In genomic region chr6:18180665-18181064, GRCm38 (mm10) we compare ENCODE assay signal across 26 mouse cellular contexts. TPM values are rescaled to one million over a fixed set of nuclear protein-coding genes. Genes with fewer than 3 reads are reported as not detected.
DNase-seq lines count a peak whose midpoint lies in the region; ATAC-seq and TF ChIP-seq lines count a peak whose summit lies in the region.
"Had no signal": no experiment of that assay in that cellular context is flagged by ENCODE, and none has a peak within 500 bp of the region (broad histone marks: within the 10 kb centered on the region; RNA-seq: fewer than 3 reads in every experiment).

No protein-coding gene starts in this region.

- no peak for ATAC-seq in kidney, embryonic 15.5 days (replicated peaks; ENCODE audit: low FRiP score)
- peak; percentile 66 for ATAC-seq in intestine, embryonic 15.5 days
- ATAC-seq in midbrain, embryonic 11.5 days (ENCODE audit: low FRiP score), result no peak
- ATAC-seq: forebrain, postnatal 0 days; midbrain, embryonic 16.5 days had no signal

- no peak for TF ChIP-seq CTCF in kidney, adult 2 months (conservative IDR thresholded peaks at IDR 0.05; ENCODE audit: insufficient read depth, insufficient read length, low read depth, low read length)

- H3K4me1 ChIP-seq in kidney, adult 2 months (ENCODE audit: control insufficient read depth, insufficient read depth, low read length), result peaks cover 6% of the 10 kb centered on the region; the same call in 1 of the 2 replicates
- H3K4me1 ChIP-seq in kidney, embryonic 15.5 days, result no peaks in the 10 kb centered on the region
- no peaks in the 10 kb centered on the region for H3K4me1 ChIP-seq in intestine, embryonic 15.5 days (replicated peaks)
- no peaks in the 10 kb centered on the region for H3K4me1 ChIP-seq in midbrain, embryonic 11.5 days (ENCODE audit: control insufficient read depth, insufficient read depth, low read length)
- H3K4me1 ChIP-seq: embryonic facial prominence, embryonic 13.5 days; forebrain, embryonic 10.5 days; hindbrain, embryonic 10.5 days; hindbrain, embryonic 15.5 days; limb, embryonic 13.5 days; lung, embryonic 15.5 days; midbrain, embryonic 10.5 days had no signal

- no peak overlapping the region for H3K4me3 ChIP-seq in kidney, adult 2 months (ENCODE audit: insufficient read depth, low read depth, low read length)
- no peak overlapping the region for H3K4me3 ChIP-seq in kidney, embryonic 15.5 days (replicated peaks)
- H3K4me3 ChIP-seq in intestine, embryonic 15.5 days (replicated peaks), result no peak overlapping the region
- no peak overlapping the region for H3K4me3 ChIP-seq in midbrain, embryonic 11.5 days (ENCODE audit: low read depth, low read length)
- H3K4me3 ChIP-seq: embryonic facial prominence, embryonic 13.5 days; forebrain, embryonic 10.5 days; heart, adult 2 months; hindbrain, embryonic 10.5 days; hindbrain, embryonic 15.5 days; left cerebral cortex, adult 2 months; limb, embryonic 13.5 days; lung, embryonic 15.5 days; midbrain, embryonic 10.5 days had no signal

- no peaks in the 10 kb centered on the region for H3K27me3 ChIP-seq in kidney, adult 2 months (replicated peaks; ENCODE audit: control insufficient read depth, insufficient read depth, low read length)
- no peaks in the 10 kb centered on the region for H3K27me3 ChIP-seq in kidney, embryonic 15.5 days
- no peaks in the 10 kb centered on the region for H3K27me3 ChIP-seq in intestine, embryonic 15.5 days (replicated peaks)
- no peaks in the 10 kb centered on the region for H3K27me3 ChIP-seq in midbrain, embryonic 11.5 days (ENCODE audit: control insufficient read depth, insufficient read depth, low read length)
- H3K27me3 ChIP-seq: embryonic facial prominence, embryonic 13.5 days; hindbrain, embryonic 15.5 days; limb, embryonic 13.5 days; lung, embryonic 15.5 days had no signal

- H3K36me3 ChIP-seq in kidney, adult 2 months (ENCODE audit: control insufficient read depth, insufficient read depth, low read length), result no peaks in the 10 kb centered on the region
- no peaks in the 10 kb centered on the region for H3K36me3 ChIP-seq in kidney, embryonic 15.5 days
- H3K36me3 ChIP-seq in intestine, embryonic 15.5 days, result no peaks in the 10 kb centered on the region
- H3K36me3 ChIP-seq in midbrain, embryonic 11.5 days (ENCODE audit: control insufficient read depth, insufficient read depth, low read length), result no peaks in the 10 kb centered on the region
- H3K36me3 ChIP-seq: embryonic facial prominence, embryonic 13.5 days; forebrain, embryonic 10.5 days; hindbrain, embryonic 10.5 days; hindbrain, embryonic 15.5 days; limb, embryonic 13.5 days; lung, embryonic 15.5 days; midbrain, embryonic 10.5 days had no signal

- WGBS in kidney, adult 2 months, result 41% methylated on average over 3 of the region's 3 CpGs
- 70% methylated on average over 3 of the region's 3 CpGs for WGBS in kidney, embryonic 15.5 days
- WGBS in intestine, embryonic 15.5 days, result 70% methylated on average over 3 of the region's 3 CpGs
- WGBS in midbrain, embryonic 11.5 days, result 76% methylated on average over 3 of the region's 3 CpGs

- H3K9me3 ChIP-seq in kidney, embryonic 15.5 days (replicated peaks), result no peaks in the 10 kb centered on the region
- H3K9me3 ChIP-seq in intestine, embryonic 15.5 days, result no peaks in the 10 kb centered on the region
- H3K9me3 ChIP-seq in midbrain, embryonic 11.5 days (ENCODE audit: control insufficient read depth, low read length), result no peaks in the 10 kb centered on the region
- H3K9me3 ChIP-seq: embryonic facial prominence, embryonic 13.5 days; forebrain, embryonic 10.5 days; hindbrain, embryonic 10.5 days; hindbrain, embryonic 15.5 days; limb, embryonic 13.5 days; lung, embryonic 15.5 days; midbrain, embryonic 10.5 days had no signal

- H3K27ac ChIP-seq in kidney, adult 2 months (ENCODE audit: insufficient read depth, low read depth, low read length), result no peak overlapping the region
- no peak overlapping the region for H3K27ac ChIP-seq in kidney, embryonic 15.5 days
- no peak overlapping the region for H3K27ac ChIP-seq in intestine, embryonic 15.5 days
- no peak overlapping the region for H3K27ac ChIP-seq in midbrain, embryonic 11.5 days (ENCODE audit: low read depth, low read length)
- H3K27ac ChIP-seq: embryonic facial prominence, embryonic 13.5 days; forebrain, embryonic 10.5 days; heart, adult 2 months; hindbrain, embryonic 10.5 days; hindbrain, embryonic 15.5 days; left cerebral cortex, adult 2 months; limb, embryonic 13.5 days; lung, embryonic 15.5 days; midbrain, embryonic 10.5 days had no signal

- no peak for TF ChIP-seq POLR2A in kidney, adult 2 months (IDR thresholded peaks at IDR 0.05; ENCODE audit: low read depth, low read length)

- H3K9ac ChIP-seq in kidney, embryonic 15.5 days, result no peak overlapping the region
- no peak overlapping the region for H3K9ac ChIP-seq in intestine, embryonic 15.5 days
- H3K9ac ChIP-seq in midbrain, embryonic 11.5 days (ENCODE audit: low read length), result no peak overlapping the region
- H3K9ac ChIP-seq: embryonic facial prominence, embryonic 13.5 days; forebrain, postnatal 0 days; hindbrain, embryonic 15.5 days; limb, embryonic 13.5 days; lung, embryonic 15.5 days had no signal

- DNase-seq in kidney, adult 2 months, result peak; percentile 83
- peak; percentile 8 for DNase-seq in kidney, postnatal 10 days
- no peak for DNase-seq in thymus, postnatal 10 days (ENCODE audit: low spot score in 2 of 2)
- no peak for DNase-seq in retina, embryonic 14.5 days (ENCODE audit: low spot score)
- no peak for DNase-seq in midbrain, embryonic 11.5 days (ENCODE audit: low spot score, missing footprints)
- DNase-seq: adrenal gland, postnatal 14 days; cerebellum, adult 11-12 months; cerebellum, postnatal 10 days; forebrain, postnatal 0 days; heart, adult 2 months; heart, postnatal 14 days; right cerebral cortex, adult 18-20 months; spleen, adult 18-20 months; thymus, postnatal 25 days had no signal

- no peak overlapping the region for H3K4me2 ChIP-seq in kidney, embryonic 15.5 days
- no peak overlapping the region for H3K4me2 ChIP-seq in intestine, embryonic 15.5 days (replicated peaks)
- H3K4me2 ChIP-seq in midbrain, embryonic 11.5 days, result no peak overlapping the region
- H3K4me2 ChIP-seq: embryonic facial prominence, embryonic 13.5 days; hindbrain, embryonic 15.5 days; limb, embryonic 13.5 days; liver, embryonic 11.5 days; lung, embryonic 15.5 days had no signal

RNA-seq across cellular contexts. Expression of gene Cftr, which starts 10.2 kb away (rescaled TPM):
- polyA plus RNA-seq in kidney, adult 2 months (2012; rRNA removed), result 0.62 and 0.72 TPM in 2 replicates
- 4.2 and 4.7 TPM in 2 replicates for polyA plus RNA-seq in kidney, embryonic 15.5 days (2015; fragmentation: Nextera tagmentation; extraction: Ambion mirVana)
- polyA plus RNA-seq in intestine, embryonic 15.5 days (2015; fragmentation: Nextera tagmentation; extraction: Ambion mirVana), result 14.3 and 15.7 TPM in 2 replicates
- polyA plus RNA-seq in midbrain, embryonic 11.5 days (2014; fragmentation: Nextera tagmentation; extraction: Ambion mirVana), result not detected in 2 replicates

Comparison
In these comparisons a context has a peak if more than half of its experiments do, and no peak if none do; other contexts are left out.
1. DNase-seq: peak in kidney, adult 2 months (single experiment) and kidney, postnatal 10 days (single experiment); none in thymus, postnatal 10 days (0 of 2), retina, embryonic 14.5 days (single experiment) and midbrain, embryonic 11.5 days (single experiment).